Mouse (Mus musculus) c-Kit-positive CD71-negative TER-119-negative erythroid progenitor cells, embryonic 14.5 days (primary cell): ENCODE measurements around the gene Papss1.

ENCODE experiments used
- DNase-seq: peaks from one replicate; pipeline ENCODE4 v3.0.0-alpha.2; 2013; ENCODE audit warnings: low read depth

The Papss1 gene

GRCm38 (mm10) chr3:131581096-131581495 is 16.5 kb downstream of the Papss1 start:
- no peak for DNase-seq

- no peak for DNase-seq
Observed at GRCm38 (mm10) chr3:131586818-131587217, 22.2 kb downstream of the Papss1 start.

- DNase-seq, result no peak
Observed at GRCm38 (mm10) chr3:131587959-131588358, 23.4 kb downstream of the Papss1 start.

- no peak for DNase-seq
Observed at GRCm38 (mm10) chr3:131593143-131593798, 28.7 kb downstream of the Papss1 start.

- DNase-seq, result no peak
Observed at GRCm38 (mm10) chr3:131594361-131594760, 29.8 kb downstream of the Papss1 start.

- DNase-seq, result no peak
Observed at GRCm38 (mm10) chr3:131595546-131596245, 31.1 kb downstream of the Papss1 start.

GRCm38 (mm10) chr3:131600726-131601125 is 36.2 kb downstream of the Papss1 start:
- no peak for DNase-seq

GRCm38 (mm10) chr3:131601366-131601765 is 36.8 kb downstream of the Papss1 start:
- no peak for DNase-seq

GRCm38 (mm10) chr3:131602995-131603414 is 38.4 kb downstream of the Papss1 start:
- no peak for DNase-seq

GRCm38 (mm10) chr3:131608112-131608511 is 43.5 kb downstream of the Papss1 start:
- no peak for DNase-seq

- no peak for DNase-seq
Observed at GRCm38 (mm10) chr3:131609651-131610050, 45.1 kb downstream of the Papss1 start.

- DNase-seq, result no peak
Observed at GRCm38 (mm10) chr3:131610595-131610994, 46.0 kb downstream of the Papss1 start.

- DNase-seq, result no peak
Observed at GRCm38 (mm10) chr3:131612847-131613246, 48.3 kb downstream of the Papss1 start.

GRCm38 (mm10) chr3:131614056-131614455 is 49.5 kb downstream of the Papss1 start:
- no peak for DNase-seq

GRCm38 (mm10) chr3:131618580-131619338 is 54.2 kb downstream of the Papss1 start:
- DNase-seq, result no peak

- no peak for DNase-seq
Observed at GRCm38 (mm10) chr3:131623208-131623607, 58.6 kb downstream of the Papss1 start.

- DNase-seq, result no peak
Observed at GRCm38 (mm10) chr3:131624063-131624462, 59.5 kb downstream of the Papss1 start.

- no peak for DNase-seq
Observed at GRCm38 (mm10) chr3:131627476-131627875, 62.9 kb downstream of the Papss1 start.

GRCm38 (mm10) chr3:131628265-131628664 is 63.7 kb downstream of the Papss1 start:
- no peak for DNase-seq

- no peak for DNase-seq
Observed at GRCm38 (mm10) chr3:131628931-131629330, 64.4 kb downstream of the Papss1 start.

- DNase-seq, result no peak
Observed at GRCm38 (mm10) chr3:131630407-131631317, 66.1 kb downstream of the Papss1 start.
